In genomic region chr11:70982030-70982429, GRCm38 (mm10) we compare ENCODE assay signal across 9 mouse cellular contexts. TPM values are rescaled to one million over a fixed set of nuclear protein-coding genes. Genes with fewer than 3 reads are reported as not detected.
DNase-seq lines count a peak whose midpoint lies in the region; ATAC-seq and TF ChIP-seq lines count a peak whose summit lies in the region.
"Had no signal": no experiment of that assay in that cellular context is flagged by ENCODE, and none has a peak within 500 bp of the region (broad histone marks: within the 10 kb centered on the region; RNA-seq: fewer than 3 reads in every experiment).

No protein-coding gene starts in this region.

- intact Hi-C loops in heart, postnatal 25 days (cut with DNase I): loop anchor here (5.0 kb wide), 1 partner anchor 70 kb away; no protein-coding TSS in a partner anchor

- peak overlapping the region; percentile 97 for H3K9ac ChIP-seq in heart, embryonic 14.5 days (ENCODE audit: low read length)
- H3K9ac ChIP-seq in ES-E14 (ENCODE audit: insufficient read depth, low read depth, low read length, poor library complexity, severe bottlenecking): peak overlapping the region; percentile 89
- H3K9ac ChIP-seq in forebrain, postnatal 0 days: peak overlapping the region; percentile 91

- WGBS in heart, embryonic 14.5 days: 5% methylated on average over 12 of the region's 12 CpGs
- WGBS in forebrain, postnatal 0 days: 11% methylated on average over 12 of the region's 12 CpGs
- WGBS in macrophage (ENCODE audit: missing documents): 7% methylated on average over 12 of the region's 12 CpGs

- H3K27ac ChIP-seq in heart, embryonic 14.5 days (replicated peaks in 1 of 2; ENCODE audit: control insufficient read depth in 1 of 2, insufficient read depth in 1 of 2, low read depth in 2 of 2, low read length in 2 of 2): no peak overlapping the region
- H3K27ac ChIP-seq in ES-E14 (ENCODE audit: insufficient read depth, low read depth, low read length, poor library complexity, severe bottlenecking) (no peak overlapping the region; the same call in 1 of the 2 replicates), macrophage (peak overlapping the region; percentile 21)
- no peak overlapping the region for H3K27ac ChIP-seq in forebrain, postnatal 0 days (ENCODE audit: low read depth, low read length)

- DNase-seq in heart, postnatal 25 days (ENCODE audit: low spot score): no peak
- DNase-seq in ES-E14 (ENCODE audit: low read depth, low spot score): no peak
- no peak for DNase-seq in forebrain, postnatal 0 days
- DNase-seq in frontal cortex, postnatal 10 days (ENCODE audit: low spot score in 2 of 2): no peak
- no peak for DNase-seq in T-cell, adult 2 months (ENCODE audit: low spot score)
- no peak for DNase-seq in kidney, adult 18-20 months
- DNase-seq: kidney, postnatal 14 days had no signal

- no peaks in the 10 kb centered on the region for H3K9me3 ChIP-seq in heart, embryonic 14.5 days (ENCODE audit: control insufficient read depth, low read length)
- no peaks in the 10 kb centered on the region for H3K9me3 ChIP-seq in ES-E14 (ENCODE audit: control insufficient read depth, insufficient read depth, low read depth, low read length)
- no peaks in the 10 kb centered on the region for H3K9me3 ChIP-seq in forebrain, postnatal 0 days (ENCODE audit: low read length)

- peak overlapping the region; percentile 76 to 99 for H3K4me3 ChIP-seq in heart, embryonic 14.5 days (ENCODE audit: control insufficient read depth in 1 of 2, insufficient read depth in 1 of 2, low read depth in 1 of 2, low read length in 2 of 2)
- H3K4me3 ChIP-seq in ES-E14 (ENCODE audit: insufficient read depth in 1 of 2, low read depth in 1 of 2, low read length in 2 of 2, poor library complexity in 1 of 2, severe bottlenecking in 1 of 2) (peak overlapping the region; percentile 94), macrophage (ENCODE audit: inconsistent target) (peak overlapping the region; percentile 71)
- peak overlapping the region; percentile 89 for H3K4me3 ChIP-seq in forebrain, postnatal 0 days (ENCODE audit: low read depth, low read length)

- no peak for TF ChIP-seq CTCF in forebrain, postnatal 0 days (IDR thresholded peaks at IDR 0.05; ENCODE audit: low read depth)

- H3K79me2 ChIP-seq in macrophage (ENCODE audit: inconsistent target): peaks cover 19% of the 10 kb centered on the region

- peaks cover 69% of the 10 kb centered on the region for H3K36me3 ChIP-seq in heart, embryonic 14.5 days (ENCODE audit: control insufficient read depth, insufficient read depth, low read length)
- H3K36me3 ChIP-seq in ES-E14 (ENCODE audit: control insufficient read depth, insufficient read depth, low read length, poor library complexity, severe bottlenecking) (peaks cover 55% of the 10 kb centered on the region), macrophage (ENCODE audit: inconsistent target) (peaks cover 31% of the 10 kb centered on the region)
- peaks cover 56% of the 10 kb centered on the region for H3K36me3 ChIP-seq in forebrain, postnatal 0 days (ENCODE audit: insufficient read depth)

- H3K4me1 ChIP-seq in heart, embryonic 14.5 days (ENCODE audit: control insufficient read depth in 2 of 2, insufficient read depth in 2 of 2, low read length in 2 of 2): peaks cover 3 to 11% of the 10 kb centered on the region in 2 experiments; a peak in 3 of 4 replicates
- H3K4me1 ChIP-seq in ES-E14 (ENCODE audit: control insufficient read depth in 2 of 2, insufficient read depth in 2 of 2, low read length in 2 of 2, poor library complexity in 1 of 2): peaks cover 0 to 6% of the 10 kb centered on the region in 2 experiments; a peak in 2 of 4 replicates
- H3K4me1 ChIP-seq in forebrain, postnatal 0 days (ENCODE audit: insufficient read depth): peaks cover 5% of the 10 kb centered on the region; the same call in 1 of the 2 replicates

- no peaks in the 10 kb centered on the region for H3K27me3 ChIP-seq in heart, embryonic 14.5 days (ENCODE audit: control insufficient read depth, insufficient read depth, low read length)
- H3K27me3 ChIP-seq in forebrain, postnatal 0 days (ENCODE audit: insufficient read depth, low read length): no peaks in the 10 kb centered on the region

- no peak for ATAC-seq in heart, embryonic 14.5 days (ENCODE audit: insufficient number of reproducible peaks, insufficient read depth, low FRiP score, low read depth)
- ATAC-seq in forebrain, postnatal 0 days: no peak

- peak overlapping the region; percentile 87 for H3K4me2 ChIP-seq in heart, embryonic 14.5 days (ENCODE audit: low read length)
- H3K4me2 ChIP-seq in forebrain, postnatal 0 days (ENCODE audit: low read depth): peak overlapping the region; percentile 65

- in situ Hi-C loops in ES-E14 (cut with MboI; ENCODE audit: low sequenced_read_pairs in 2 of 2, unreplicated experiment in 2 of 2): no loop called here

TF ChIP-seq in ES-E14, 5 proteins besides CTCF, POLR2A, EP300 and RAD21:
- TF ChIP-seq ZNF384 (IDR thresholded peaks at IDR 0.05; ENCODE audit: low read depth, low read length) (0 out of 2 replicates have a peak, but pooled peaks have one; percentile 51), MAFK (IDR thresholded peaks at IDR 0.05; ENCODE audit: insufficient read depth, low read depth, low read length) (no peak), CHD2 (IDR thresholded peaks at IDR 0.05; ENCODE audit: low read depth, low read length) (no peak)

RNA-seq across cellular contexts. Expression of gene C1qbp, which starts 0.8 kb away (rescaled TPM):
- 244 and 246 TPM in 2 replicates for polyA plus RNA-seq in heart, embryonic 14.5 days (2014; fragmentation: Nextera tagmentation; extraction: Ambion mirVana)
- total RNA-seq in heart, postnatal 25 days (2021): 100 to 1,000 TPM; 218 to 234 TPM
- 97.4 and 139 TPM in 2 replicates for total RNA-seq in ES-E14 (2012; rRNA removed)
- 19.5 and 24.3 TPM in 2 replicates for total RNA-seq in forebrain, postnatal 0 days (2014; rRNA removed)
- 225 and 233 TPM in 2 replicates for polyA plus RNA-seq in forebrain, postnatal 0 days (2015; fragmentation: Nextera tagmentation; extraction: Ambion mirVana)
- 10 to 100 TPM in 6 of 26 experiments, 1 to 10 TPM in 20; 1.7 to 20.0 (median 6.5) TPM for total RNA-seq in macrophage (2018; cell fraction: chromatin; rRNA removed)
- total RNA-seq in macrophage (2018; cell fraction: cytosol; rRNA removed): 100 to 1,000 TPM in 3 of 26 experiments, 10 to 100 TPM in 23; 49.6 to 105 (median 72.8) TPM
- 10 to 100 TPM in 22 of 26 experiments, 1 to 10 TPM in 4; 8.2 to 46.3 (median 15.1) TPM for total RNA-seq in macrophage (2018; cell fraction: nucleus; rRNA removed)
- polyA plus RNA-seq in macrophage (2018): 71.5 to 186 TPM (median 95.5 TPM) in 3 replicates

RNA-seq across cellular contexts. Expression of gene Rpain, which starts 12.0 kb away (rescaled TPM):
- polyA plus RNA-seq in heart, embryonic 14.5 days (2014; fragmentation: Nextera tagmentation; extraction: Ambion mirVana): 53.6 and 63.1 TPM in 2 replicates
- total RNA-seq in heart, postnatal 25 days (2021): 10 to 100 TPM; 15.2 to 15.7 TPM
- total RNA-seq in ES-E14 (2012; rRNA removed): 58.6 and 74.6 TPM in 2 replicates
- 24.7 and 44.0 TPM in 2 replicates for total RNA-seq in forebrain, postnatal 0 days (2014; rRNA removed)
- 54.7 and 61.9 TPM in 2 replicates for polyA plus RNA-seq in forebrain, postnatal 0 days (2015; fragmentation: Nextera tagmentation; extraction: Ambion mirVana)
- 100 to 1,000 TPM in 10 of 26 experiments, 10 to 100 TPM in 16; 28.9 to 172 (median 83.1) TPM for total RNA-seq in macrophage (2018; cell fraction: chromatin; rRNA removed)
- total RNA-seq in macrophage (2018; cell fraction: cytosol; rRNA removed): 10 to 100 TPM; 12.5 to 39.6 (median 23.4) TPM
- total RNA-seq in macrophage (2018; cell fraction: nucleus; rRNA removed): 100 to 1,000 TPM in 7 of 26 experiments, 10 to 100 TPM in 19; 24.5 to 150 (median 75.3) TPM
- polyA plus RNA-seq in macrophage (2018): 23.6 to 62.8 TPM (median 32.4 TPM) in 3 replicates

RNA-seq across cellular contexts. Expression of gene Nup88, which starts 12.3 kb away (rescaled TPM):
- 112 and 121 TPM in 2 replicates for polyA plus RNA-seq in heart, embryonic 14.5 days (2014; fragmentation: Nextera tagmentation; extraction: Ambion mirVana)
- 10 to 100 TPM; 47.0 TPM for total RNA-seq in heart, postnatal 25 days (2021)
- 120 and 121 TPM in 2 replicates for total RNA-seq in ES-E14 (2012; rRNA removed)
- total RNA-seq in forebrain, postnatal 0 days (2014; rRNA removed): 98.1 and 103 TPM in 2 replicates
- polyA plus RNA-seq in forebrain, postnatal 0 days (2015; fragmentation: Nextera tagmentation; extraction: Ambion mirVana): 101 and 102 TPM in 2 replicates
- 100 to 1,000 TPM in 14 of 26 experiments, 10 to 100 TPM in 12; 42.3 to 191 (median 124) TPM for total RNA-seq in macrophage (2018; cell fraction: chromatin; rRNA removed)
- total RNA-seq in macrophage (2018; cell fraction: cytosol; rRNA removed): 10 to 100 TPM; 26.2 to 51.1 (median 42.2) TPM
- total RNA-seq in macrophage (2018; cell fraction: nucleus; rRNA removed): 100 to 1,000 TPM in 5 of 26 experiments, 10 to 100 TPM in 21; 34.0 to 139 (median 72.5) TPM
- polyA plus RNA-seq in macrophage (2018): 50.2 to 90.1 TPM (median 51.7 TPM) in 3 replicates

RNA-seq across cellular contexts. Expression of gene Dhx33, which starts 22.2 kb away (rescaled TPM):
- polyA plus RNA-seq in heart, embryonic 14.5 days (2014; fragmentation: Nextera tagmentation; extraction: Ambion mirVana): 13.3 and 13.6 TPM in 2 replicates
- total RNA-seq in heart, postnatal 25 days (2021): 1 to 10 TPM; 8.1 to 9.3 TPM
- 29.9 and 32.7 TPM in 2 replicates for total RNA-seq in ES-E14 (2012; rRNA removed)
- total RNA-seq in forebrain, postnatal 0 days (2014; rRNA removed): 25.8 and 26.7 TPM in 2 replicates
- polyA plus RNA-seq in forebrain, postnatal 0 days (2015; fragmentation: Nextera tagmentation; extraction: Ambion mirVana): 7.4 and 9.7 TPM in 2 replicates
- total RNA-seq in macrophage (2018; cell fraction: chromatin; rRNA removed): 10 to 100 TPM in 25 of 26 experiments, 1 to 10 TPM in 1; 9.9 to 49.8 (median 26.2) TPM
- 10 to 100 TPM in 12 of 26 experiments, 1 to 10 TPM in 14; 5.0 to 12.8 (median 9.7) TPM for total RNA-seq in macrophage (2018; cell fraction: cytosol; rRNA removed)
- total RNA-seq in macrophage (2018; cell fraction: nucleus; rRNA removed): 10 to 100 TPM in 25 of 26 experiments, 1 to 10 TPM in 1; 8.6 to 48.5 (median 16.1) TPM
- polyA plus RNA-seq in macrophage (2018): 9.2 to 12.2 TPM (median 9.6 TPM) in 3 replicates

RNA-seq across cellular contexts. Expression of gene Mis12, which starts 37.4 kb away (rescaled TPM):
- 17.2 and 18.2 TPM in 2 replicates for polyA plus RNA-seq in heart, embryonic 14.5 days (2014; fragmentation: Nextera tagmentation; extraction: Ambion mirVana)
- 1 to 10 TPM; 6.2 to 7.1 TPM for total RNA-seq in heart, postnatal 25 days (2021)
- 17.5 and 27.0 TPM in 2 replicates for total RNA-seq in ES-E14 (2012; rRNA removed)
- 15.3 and 19.3 TPM in 2 replicates for total RNA-seq in forebrain, postnatal 0 days (2014; rRNA removed)
- 8.0 and 13.9 TPM in 2 replicates for polyA plus RNA-seq in forebrain, postnatal 0 days (2015; fragmentation: Nextera tagmentation; extraction: Ambion mirVana)
- 10 to 100 TPM in 10 of 26 experiments, 1 to 10 TPM in 16; 3.8 to 17.2 (median 9.3) TPM for total RNA-seq in macrophage (2018; cell fraction: chromatin; rRNA removed)
- total RNA-seq in macrophage (2018; cell fraction: cytosol; rRNA removed): 10 to 100 TPM; 14.2 to 29.5 (median 24.0) TPM
- total RNA-seq in macrophage (2018; cell fraction: nucleus; rRNA removed): 10 to 100 TPM in 21 of 26 experiments, 1 to 10 TPM in 5; 7.4 to 30.2 (median 15.5) TPM
- 24.4 to 31.1 TPM (median 27.7 TPM) in 3 replicates for polyA plus RNA-seq in macrophage (2018)
